ENCODE assay signal across 8 mouse cellular contexts in genomic region chr5:34210279-34210678, GRCm38 (mm10). TPM values are rescaled to one million over a fixed set of nuclear protein-coding genes. Genes with fewer than 3 reads are reported as not detected.
DNase-seq lines count a peak whose midpoint lies in the region; ATAC-seq and TF ChIP-seq lines count a peak whose summit lies in the region.
"Had no signal": no experiment of that assay in that cellular context is flagged by ENCODE, and none has a peak within 500 bp of the region (broad histone marks: within the 10 kb centered on the region; RNA-seq: fewer than 3 reads in every experiment).

No protein-coding gene starts in this region.

- peaks cover 29% of the 10 kb centered on the region for H3K4me1 ChIP-seq in cerebellum, adult 2 months (ENCODE audit: control insufficient read depth, insufficient read depth, low read length)
- H3K4me1 ChIP-seq in forebrain, embryonic 16.5 days (replicated peaks; ENCODE audit: control insufficient read depth, insufficient read depth, low read length) = no peaks in the 10 kb centered on the region
- no peaks in the 10 kb centered on the region for H3K4me1 ChIP-seq in hindbrain, embryonic 15.5 days (replicated peaks)

- peaks cover 2% of the 10 kb centered on the region; the same call in 1 of the 2 replicates for H3K36me3 ChIP-seq in forebrain, embryonic 16.5 days (ENCODE audit: control insufficient read depth, insufficient read depth)
- H3K36me3 ChIP-seq in hindbrain, embryonic 15.5 days = no peaks in the 10 kb centered on the region

- H3K27ac ChIP-seq in cerebellum, adult 2 months (ENCODE audit: insufficient read depth, low read length) = no peak overlapping the region
- H3K27ac ChIP-seq in forebrain, embryonic 16.5 days (ENCODE audit: low read length) = no peak overlapping the region
- no peak overlapping the region for H3K27ac ChIP-seq in hindbrain, embryonic 15.5 days (replicated peaks)

- DNase-seq in T-cell, adult 2 months (ENCODE audit: low spot score) = peak; percentile 83
- DNase-seq in cerebellum, adult 2 months = peak; percentile 80 to 81
- peak; percentile 68 to 70 for DNase-seq in layer of hippocampus, postnatal 36 days
- peak; percentile 59 for DNase-seq in right cerebral cortex, postnatal 25 days

- H3K9me3 ChIP-seq in forebrain, embryonic 16.5 days (ENCODE audit: control insufficient read depth, low read length) = no peaks in the 10 kb centered on the region
- H3K9me3 ChIP-seq in hindbrain, embryonic 15.5 days = no peaks in the 10 kb centered on the region
- H3K9me3 ChIP-seq: megakaryocyte, embryonic 14.5 days had no signal

- H3K9ac ChIP-seq in forebrain, embryonic 16.5 days (replicated peaks; ENCODE audit: low read depth, low read length) = no peak overlapping the region
- no peak overlapping the region for H3K9ac ChIP-seq in hindbrain, embryonic 15.5 days

- peak; percentile 86 for ATAC-seq in forebrain, embryonic 16.5 days
- peak; percentile 42; the same call in 1 of the 2 replicates for ATAC-seq in hindbrain, embryonic 15.5 days (ENCODE audit: low FRiP score, low read depth)
- peak; percentile 94 for ATAC-seq in megakaryocyte, adult 5-6 weeks (ENCODE audit: poor library complexity, severe bottlenecking)

- H3K4me2 ChIP-seq in forebrain, embryonic 16.5 days (ENCODE audit: low read length) = no peak overlapping the region
- H3K4me2 ChIP-seq in hindbrain, embryonic 15.5 days = no peak overlapping the region

- no peaks in the 10 kb centered on the region for H3K27me3 ChIP-seq in cerebellum, adult 2 months (ENCODE audit: control insufficient read depth, insufficient read depth, low read length)
- H3K27me3 ChIP-seq in forebrain, embryonic 16.5 days (replicated peaks; ENCODE audit: control insufficient read depth, insufficient read depth, low read length) = no peaks in the 10 kb centered on the region
- no peaks in the 10 kb centered on the region for H3K27me3 ChIP-seq in hindbrain, embryonic 15.5 days

- TF ChIP-seq POLR2A in cerebellum, adult 2 months (IDR thresholded peaks at IDR 0.05; ENCODE audit: borderline replicate concordance, insufficient read depth, low read length) = no peak

- peak; percentile 95 for TF ChIP-seq CTCF in cerebellum, adult 2 months (IDR thresholded peaks at IDR 0.05; ENCODE audit: borderline replicate concordance, insufficient read depth, low read depth, low read length)

- no peak overlapping the region for H3K4me3 ChIP-seq in cerebellum, adult 2 months (replicated peaks; ENCODE audit: insufficient read depth, low read depth, low read length)
- no peak overlapping the region for H3K4me3 ChIP-seq in forebrain, embryonic 16.5 days (replicated peaks; ENCODE audit: low read length)
- H3K4me3 ChIP-seq in hindbrain, embryonic 15.5 days = no peak overlapping the region
- H3K4me3 ChIP-seq: megakaryocyte, embryonic 14.5 days had no signal

- WGBS in cerebellum, adult 2 months = 2% methylated on average over 1 of the region's 1 CpGs
- WGBS in forebrain, embryonic 16.5 days = 0% methylated on average over 1 of the region's 1 CpGs
- WGBS in hindbrain, embryonic 15.5 days = 0% methylated on average over 1 of the region's 1 CpGs

RNA-seq across cellular contexts. Expression of gene Mxd4, which starts 22.8 kb away (rescaled TPM):
- 91.6 and 96.5 TPM in 2 replicates for polyA plus RNA-seq in cerebellum, adult 2 months (2012; rRNA removed)
- polyA plus RNA-seq in forebrain, embryonic 16.5 days (2015; fragmentation: Nextera tagmentation; extraction: Ambion mirVana) = 37.1 and 47.2 TPM in 2 replicates
- 33.5 and 34.2 TPM in 2 replicates for polyA plus RNA-seq in hindbrain, embryonic 15.5 days (2015; fragmentation: Nextera tagmentation; extraction: Ambion mirVana)
- 10 to 100 TPM; 86.7 to 99.5 TPM for total RNA-seq in layer of hippocampus, postnatal 36 days (2021)
- 16.2 and 17.6 TPM in 2 replicates for total RNA-seq in megakaryocyte, adult 5-6 weeks (2015)
- total RNA-seq in megakaryocyte, adult 5-6 weeks (2017) = 19.8 and 21.6 TPM in 2 replicates

RNA-seq across cellular contexts. Expression of gene Haus3, which starts 41.0 kb away (rescaled TPM):
- polyA plus RNA-seq in cerebellum, adult 2 months (2012; rRNA removed) = 11.0 TPM in 2 replicates
- 18.0 and 23.1 TPM in 2 replicates for polyA plus RNA-seq in forebrain, embryonic 16.5 days (2015; fragmentation: Nextera tagmentation; extraction: Ambion mirVana)
- 13.5 and 14.5 TPM in 2 replicates for polyA plus RNA-seq in hindbrain, embryonic 15.5 days (2015; fragmentation: Nextera tagmentation; extraction: Ambion mirVana)
- 1 to 10 TPM; 6.3 to 6.4 TPM for total RNA-seq in layer of hippocampus, postnatal 36 days (2021)
- 33.6 and 41.4 TPM in 2 replicates for total RNA-seq in megakaryocyte, adult 5-6 weeks (2015)
- total RNA-seq in megakaryocyte, adult 5-6 weeks (2017) = 44.8 and 53.7 TPM in 2 replicates

RNA-seq across cellular contexts. Expression of gene Poln, which starts 41.0 kb away (rescaled TPM):
- polyA plus RNA-seq in cerebellum, adult 2 months (2012; rRNA removed) = 0.82 and 1.0 TPM in 2 replicates
- polyA plus RNA-seq in forebrain, embryonic 16.5 days (2015; fragmentation: Nextera tagmentation; extraction: Ambion mirVana) = 0.37 and 0.73 TPM in 2 replicates
- 0.45 and 0.77 TPM in 2 replicates for polyA plus RNA-seq in hindbrain, embryonic 15.5 days (2015; fragmentation: Nextera tagmentation; extraction: Ambion mirVana)
- total RNA-seq in layer of hippocampus, postnatal 36 days (2021) = under 1 TPM; 0.71 to 0.92 TPM
- total RNA-seq in megakaryocyte, adult 5-6 weeks (2015) = 1.7 and 3.9 TPM in 2 replicates
- total RNA-seq in megakaryocyte, adult 5-6 weeks (2017) = 1.2 and 2.7 TPM in 2 replicates

Comparison
In these comparisons a context has a peak if more than half of its experiments do, and no peak if none do; other contexts are left out.
1. ATAC-seq: peak in every context shown above with its lines; median percentile 94 in megakaryocyte, adult 5-6 weeks; 86 in forebrain, embryonic 16.5 days; 42 in hindbrain, embryonic 15.5 days.